Mouse (Mus musculus) neural tube, embryonic 12.5 days (tissue): ENCODE measurements at regions not wholly inside any gene's neighbourhood (a gene's known extent, or its start where the extent isn't known, plus 50 kb on each side); places are given as distances from the start of the nearest gene placed in this dataset.
A peak's percentile ranks its signal among the peaks of the same experiment; 100 is the strongest.

Source experiments
- ATAC-seq: fragments of 200-750 bp; cut with Nextera tagmentation; 2 replicates; pipeline ENCODE4 v1.8.0; 2017; ENCODE audit warnings: low read depth, mild to moderate bottlenecking, moderate TSS enrichment, moderate library complexity; ENCODE audit not compliant: low FRiP score
- H3K27ac ChIP-seq: fragments of 300-500 bp; sonication (generic); 2 replicates; pipeline ENCODE4 v1.5.1; 2016
- H3K27me3 ChIP-seq: fragments of 300-500 bp; sonication (generic); replicated peaks from 2 replicates; pipeline ENCODE4 v1.6.1; 2016; ENCODE audit warnings: mild to moderate bottlenecking
- H3K36me3 ChIP-seq: fragments of 300-500 bp; sonication (generic); 2 replicates; pipeline ENCODE4 v1.6.1; 2016; ENCODE audit warnings: mild to moderate bottlenecking
- H3K4me1 ChIP-seq: fragments of 300-500 bp; sonication (generic); 2 replicates; pipeline ENCODE4 v1.6.1; 2016
- H3K4me2 ChIP-seq: fragments of 300-500 bp; sonication (generic); replicated peaks from 2 replicates; pipeline ENCODE4 v1.6.1; 2016; ENCODE audit warnings: mild to moderate bottlenecking
- H3K4me3 ChIP-seq: fragments of 300-500 bp; sonication (generic); 2 replicates; pipeline ENCODE4 v1.5.1; 2016
- H3K9ac ChIP-seq: fragments of 300-500 bp; sonication (generic); 2 replicates; pipeline ENCODE4 v1.6.1; 2016; ENCODE audit warnings: mild to moderate bottlenecking
- H3K9me3 ChIP-seq: fragments of 300-500 bp; sonication (generic); 2 replicates; pipeline ENCODE4 v1.6.1; 2016; ENCODE audit warnings: mild to moderate bottlenecking
- WGBS: fragments of 180-500 bp; shearing (Covaris S2); methylation state at CpG from one replicate; pipeline ENCODE4 v1.1.7; 2016; 5-methylcytosine and 5-hydroxymethylcytosine counted together

GRCm38 (mm10) chr17:83101756-83102155 lies 113.3 kb upstream of the Pkdcc start:
- no peak for ATAC-seq
- H3K27ac ChIP-seq, result no peak overlapping the region
- 85% methylated on average over 14 of the region's 14 CpGs for WGBS
- 0 out of 2 replicates have a peak, but pooled peaks cover 3% of the 10 kb centered on the region for H3K9me3 ChIP-seq
- no peaks in the 10 kb centered on the region; the same call in 1 of the 2 replicates for H3K27me3 ChIP-seq
- no peak overlapping the region for H3K4me3 ChIP-seq
- H3K4me1 ChIP-seq, result peaks cover 11% of the 10 kb centered on the region
- no peak overlapping the region for H3K4me2 ChIP-seq
- no peak overlapping the region for H3K9ac ChIP-seq
- no peaks in the 10 kb centered on the region for H3K36me3 ChIP-seq

DNA sequence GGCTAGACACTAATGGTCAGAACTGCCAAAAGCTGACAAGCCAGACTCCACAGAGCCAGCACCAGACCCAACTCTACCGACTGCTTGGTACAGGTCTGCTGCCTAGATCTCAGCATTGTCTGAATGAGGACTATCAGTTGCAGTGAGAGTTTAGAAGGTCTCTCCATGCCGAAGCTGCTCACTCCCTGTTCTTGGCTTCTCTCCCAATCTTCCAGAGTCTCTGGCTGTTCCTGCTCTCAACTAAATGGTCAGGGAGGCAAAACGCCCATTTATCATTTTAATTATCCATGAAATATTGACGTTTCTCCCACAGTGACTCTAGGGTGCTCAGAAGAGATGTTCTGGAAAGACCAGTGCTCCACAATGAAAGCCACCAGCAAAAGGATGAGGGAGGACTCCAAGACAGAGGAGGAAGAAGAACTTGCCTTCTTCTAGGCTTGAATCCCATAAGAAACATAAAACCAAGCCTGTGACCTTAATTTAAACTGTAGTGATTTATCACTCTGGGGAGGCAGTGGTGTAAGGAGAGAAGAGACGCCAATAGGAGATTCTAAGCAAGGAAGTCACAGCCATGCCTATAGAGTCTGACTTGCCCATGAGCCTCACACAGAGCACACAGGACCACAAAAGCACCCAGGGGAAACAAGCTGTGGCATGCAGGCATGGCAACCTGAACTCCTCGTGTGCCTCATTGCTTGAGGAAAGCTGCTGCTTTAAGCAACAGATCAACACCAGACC lies 112.2 kb upstream of the Pkdcc start:
- no peak overlapping the region for H3K9ac ChIP-seq
- H3K27me3 ChIP-seq, result no peaks in the 10 kb centered on the region; the same call in 1 of the 2 replicates
- 60% methylated on average over 6 of the region's 6 CpGs for WGBS
- H3K4me3 ChIP-seq, result no peak overlapping the region
- ATAC-seq, result no peak
- H3K36me3 ChIP-seq, result no peaks in the 10 kb centered on the region
- H3K27ac ChIP-seq, result no peak overlapping the region
- 0 out of 2 replicates have a peak, but pooled peaks cover 3% of the 10 kb centered on the region for H3K9me3 ChIP-seq
- no peak overlapping the region for H3K4me2 ChIP-seq
- H3K4me1 ChIP-seq, result peaks cover 10% of the 10 kb centered on the region

DNA sequence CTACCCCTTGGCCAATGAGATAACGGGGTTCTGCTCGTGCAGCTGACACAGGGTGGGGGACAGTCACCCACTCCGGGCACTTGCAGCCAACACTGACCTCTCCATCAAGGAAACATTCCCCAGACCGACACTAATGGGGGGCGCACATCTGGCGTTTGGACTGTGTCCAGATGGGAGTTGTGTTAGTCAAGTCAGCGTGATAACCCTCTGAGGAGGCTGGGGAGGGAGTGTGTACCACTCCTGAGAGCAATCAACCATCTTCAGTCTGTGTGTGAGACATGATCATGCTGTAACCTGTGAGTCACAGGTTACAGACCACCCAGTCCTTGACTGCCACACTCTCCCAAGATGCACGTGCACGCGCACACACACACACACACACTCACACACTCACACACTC lies 106.9 kb upstream of the Pkdcc start:
- Histone ChIP-seq H3K4me2 (no peak overlapping the region), H3K27ac (no peak overlapping the region), H3K9me3 (0 out of 2 replicates have a peak, but pooled peaks cover 3% of the 10 kb centered on the region), H3K27me3 (no peaks in the 10 kb centered on the region), H3K9ac (no peak overlapping the region), H3K36me3 (no peaks in the 10 kb centered on the region), H3K4me1 (peaks cover 8% of the 10 kb centered on the region; the same call in 1 of the 2 replicates), H3K4me3 (no peak overlapping the region)
- no peak for ATAC-seq
- 78% methylated on average over 10 of the region's 10 CpGs for WGBS

DNA sequence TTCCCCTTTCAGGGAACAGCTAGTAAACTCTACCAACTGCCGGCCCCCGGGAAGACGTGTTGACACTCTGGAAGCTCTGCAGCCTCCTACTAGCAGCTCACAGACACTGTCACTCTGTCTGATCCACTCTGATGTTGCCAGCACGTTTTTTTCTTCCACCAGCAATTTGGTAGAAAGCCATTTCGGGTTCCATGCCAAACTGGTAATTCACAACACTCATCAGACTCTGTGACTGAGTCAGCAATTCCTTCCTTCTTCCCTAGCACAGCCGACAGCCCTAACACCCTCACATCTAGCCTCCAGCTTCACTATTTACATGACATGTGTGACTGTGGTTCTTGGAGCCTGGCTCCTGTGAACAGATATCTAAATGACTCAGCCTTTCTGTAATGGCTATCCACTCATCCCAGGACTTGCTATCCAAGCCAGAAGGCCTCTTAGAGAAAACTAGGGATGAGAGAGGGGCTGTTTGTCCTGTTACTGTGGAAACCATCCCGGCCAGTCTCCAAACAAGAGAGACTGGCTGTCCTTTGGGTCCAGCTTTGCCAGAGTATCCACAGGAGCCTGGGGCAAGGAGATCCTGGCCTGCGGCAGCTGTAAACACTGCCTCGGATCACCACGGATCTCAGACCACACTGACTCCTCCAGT lies 105.2 kb upstream of the Pkdcc start:
- no peak overlapping the region for H3K27ac ChIP-seq
- ATAC-seq, result no peak

DNA sequence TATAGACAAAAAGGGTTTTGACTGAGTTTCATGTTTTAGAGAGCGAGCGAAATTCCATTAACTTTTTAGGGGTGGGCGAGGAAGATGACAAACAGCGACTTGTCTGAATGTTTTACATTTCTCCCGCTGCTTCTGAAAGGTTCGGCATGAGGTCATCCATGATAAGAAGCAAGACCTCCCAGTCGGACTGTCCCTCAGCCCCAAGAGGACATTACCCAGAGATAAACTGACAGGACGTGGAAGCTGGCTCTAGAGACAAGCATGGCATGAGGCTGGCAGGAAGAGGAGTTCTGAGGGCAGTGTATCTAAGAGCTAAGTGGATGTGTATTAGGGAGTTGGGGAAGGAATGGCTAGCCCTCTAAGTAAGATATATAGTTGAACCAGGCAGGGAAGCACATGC lies 104.5 kb upstream of the Pkdcc start:
- Histone ChIP-seq H3K36me3 (no peaks in the 10 kb centered on the region), H3K9me3 (no peaks in the 10 kb centered on the region), H3K27ac (no peak overlapping the region), H3K4me3 (no peak overlapping the region), H3K27me3 (no peaks in the 10 kb centered on the region), H3K4me1 (peaks cover 8% of the 10 kb centered on the region; the same call in 1 of the 2 replicates), H3K4me2 (no peak overlapping the region), H3K9ac (no peak overlapping the region)
- ATAC-seq, result no peak
- WGBS, result 74% methylated on average over 8 of the region's 8 CpGs

More for the DNA sequence above, 105.2 kb upstream of the Pkdcc start:
- Histone ChIP-seq H3K4me1 (peaks cover 8% of the 10 kb centered on the region; the same call in 1 of the 2 replicates), H3K36me3 (no peaks in the 10 kb centered on the region), H3K9ac (no peak overlapping the region), H3K4me2 (no peak overlapping the region), H3K9me3 (0 out of 2 replicates have a peak, but pooled peaks cover 3% of the 10 kb centered on the region), H3K4me3 (no peak overlapping the region), H3K27me3 (no peaks in the 10 kb centered on the region)
- 70% methylated on average over 10 of the region's 10 CpGs for WGBS

- Histone ChIP-seq H3K27me3 (no peaks in the 10 kb centered on the region), H3K4me1 (peaks cover 6% of the 10 kb centered on the region), H3K27ac (no peak overlapping the region), H3K9me3 (no peaks in the 10 kb centered on the region), H3K9ac (no peak overlapping the region), H3K4me3 (no peak overlapping the region), H3K4me2 (no peak overlapping the region), H3K36me3 (no peaks in the 10 kb centered on the region)
- 58% methylated on average over 4 of the region's 4 CpGs for WGBS
- no peak for ATAC-seq
Measured at GRCm38 (mm10) chr17:83115146-83115545, 99.9 kb upstream of the Pkdcc start.

DNA sequence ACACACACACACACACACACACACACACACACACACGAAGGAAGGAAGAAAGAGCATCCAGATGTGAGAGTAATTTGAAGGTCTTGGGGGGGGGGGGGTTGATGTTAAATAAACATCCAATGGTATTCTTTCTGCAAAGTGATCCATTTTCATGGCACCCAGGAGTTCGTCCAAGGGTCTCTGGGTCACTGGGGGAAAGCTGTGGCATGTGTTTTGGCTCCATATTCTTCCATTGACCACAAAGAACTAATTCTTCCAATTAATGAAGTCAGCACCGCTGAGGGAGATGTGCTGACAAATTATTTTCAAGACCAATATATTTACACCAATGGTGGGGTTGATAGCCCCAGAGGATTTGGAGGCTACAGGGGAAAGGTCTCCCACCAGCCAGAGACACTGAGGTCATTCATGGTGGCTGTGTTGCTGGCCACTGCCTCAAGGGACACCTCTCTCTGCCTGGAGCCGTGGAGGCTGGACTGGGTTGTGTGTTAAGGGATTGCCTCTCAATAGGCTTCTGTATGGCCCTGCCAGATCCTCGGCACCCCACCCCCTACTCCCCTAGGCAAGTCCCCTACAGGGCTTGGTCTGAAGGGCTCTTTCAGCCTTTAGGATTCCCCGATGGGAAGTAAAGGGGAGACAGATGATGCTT lies 99.1 kb upstream of the Pkdcc start:
- Histone ChIP-seq H3K4me3 (no peak overlapping the region), H3K4me2 (no peak overlapping the region), H3K9ac (no peak overlapping the region), H3K9me3 (no peaks in the 10 kb centered on the region), H3K27me3 (no peaks in the 10 kb centered on the region), H3K4me1 (peaks cover 10% of the 10 kb centered on the region; the same call in 1 of the 2 replicates), H3K36me3 (no peaks in the 10 kb centered on the region), H3K27ac (no peak overlapping the region)
- 29% methylated on average over 6 of the region's 6 CpGs for WGBS
- no peak for ATAC-seq

DNA sequence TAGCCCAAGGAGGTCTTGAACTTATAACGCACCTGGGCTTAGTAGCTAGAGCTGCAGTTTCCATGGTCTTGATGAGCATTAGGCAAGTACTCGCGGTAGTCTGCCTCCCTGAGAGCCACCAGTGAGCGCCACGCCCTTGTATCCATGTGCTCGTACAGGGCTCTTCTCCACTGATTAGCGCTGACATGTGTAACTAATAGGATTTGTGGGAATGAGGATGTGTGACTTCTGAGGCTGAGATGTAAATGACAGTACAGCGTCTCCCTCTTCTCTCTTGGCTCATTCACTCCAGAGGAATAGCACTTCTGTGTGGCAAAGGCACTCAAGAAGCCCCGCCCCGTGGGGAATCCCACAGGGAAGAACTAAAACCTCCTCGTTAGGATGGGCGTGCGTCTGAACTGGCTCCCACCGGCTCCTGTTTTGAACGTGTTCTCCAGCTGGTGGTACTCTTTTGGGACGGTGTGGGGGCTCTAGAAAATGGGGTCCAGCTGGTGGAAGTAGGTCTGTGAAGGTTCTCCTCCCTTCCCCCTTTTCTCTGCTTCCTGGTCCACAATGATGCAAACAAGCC lies 94.3 kb upstream of the Pkdcc start:
- Histone ChIP-seq H3K9ac (no peak overlapping the region), H3K4me1 (peaks cover 30% of the 10 kb centered on the region), H3K9me3 (no peaks in the 10 kb centered on the region), H3K36me3 (no peaks in the 10 kb centered on the region), H3K4me2 (no peak overlapping the region), H3K27me3 (0 out of 2 replicates have a peak, but pooled peaks cover 3% of the 10 kb centered on the region), H3K27ac (no peak overlapping the region), H3K4me3 (no peak overlapping the region)
- ATAC-seq, result no peak
- 51% methylated on average over 16 of the region's 16 CpGs for WGBS

DNA sequence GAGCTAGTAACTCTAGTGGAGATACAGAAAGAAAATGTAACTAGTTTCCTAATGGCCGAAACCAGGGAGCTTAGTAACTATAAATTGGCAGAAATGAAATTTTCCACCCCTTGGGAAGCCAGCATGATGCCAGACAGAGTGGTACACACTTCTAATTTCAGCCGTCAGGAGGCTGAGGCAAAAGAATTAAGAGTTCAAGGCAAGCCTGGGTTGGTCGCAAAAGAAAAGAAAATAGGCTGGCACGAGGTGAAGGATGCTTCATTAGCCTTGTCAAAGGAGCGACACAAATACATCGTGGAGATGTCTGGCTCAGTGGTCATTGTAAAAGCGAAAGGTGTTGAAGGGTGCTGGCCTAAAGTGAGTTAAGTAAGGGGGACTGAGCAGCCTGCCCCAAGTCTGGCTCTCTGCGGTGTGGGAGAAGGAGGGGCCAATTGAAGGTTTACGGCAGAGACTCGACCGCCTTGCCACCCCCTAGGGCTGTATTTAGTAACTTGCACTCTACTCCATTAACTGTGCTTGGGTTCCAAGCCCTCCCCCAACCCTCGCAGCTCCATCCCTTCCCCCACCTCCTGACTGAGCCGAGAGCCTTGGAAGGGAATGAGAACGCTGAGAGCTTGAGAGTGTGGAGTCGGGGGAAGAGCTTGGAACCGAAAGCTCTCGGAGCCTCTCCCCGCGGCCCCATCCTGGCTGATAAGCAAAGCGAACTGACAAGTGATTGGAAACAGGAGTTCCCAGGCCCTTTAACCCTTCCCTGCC lies 92.4 kb upstream of the Pkdcc start:
- peak overlapping the region; percentile 7 for H3K4me3 ChIP-seq
- H3K27ac ChIP-seq, result peak overlapping the region; percentile 10; the same call in 1 of the 2 replicates
- 5% methylated on average over 20 of the region's 20 CpGs for WGBS
- ATAC-seq, result peak; percentile 69
- peaks cover 28% of the 10 kb centered on the region for H3K4me1 ChIP-seq
- no peaks in the 10 kb centered on the region for H3K36me3 ChIP-seq
- peak overlapping the region; percentile 54 for H3K4me2 ChIP-seq
- H3K9ac ChIP-seq, result peak overlapping the region; percentile 29; the same call in 1 of the 2 replicates
- no peaks in the 10 kb centered on the region for H3K9me3 ChIP-seq
- H3K27me3 ChIP-seq, result 0 out of 2 replicates have a peak, but pooled peaks cover 3% of the 10 kb centered on the region

GRCm38 (mm10) chr17:83125057-83125456 lies 90.0 kb upstream of the Pkdcc start:
- ATAC-seq, result no peak
- Histone ChIP-seq H3K27ac (no peak overlapping the region), H3K9me3 (no peaks in the 10 kb centered on the region), H3K36me3 (no peaks in the 10 kb centered on the region), H3K27me3 (0 out of 2 replicates have a peak, but pooled peaks cover 7% of the 10 kb centered on the region), H3K4me1 (peaks cover 40% of the 10 kb centered on the region), H3K4me2 (no peak overlapping the region), H3K4me3 (no peak overlapping the region), H3K9ac (no peak overlapping the region)

GRCm38 (mm10) chr17:83127842-83128241 lies 87.2 kb upstream of the Pkdcc start:
- Histone ChIP-seq H3K4me1 (peaks cover 24% of the 10 kb centered on the region), H3K36me3 (no peaks in the 10 kb centered on the region), H3K9ac (no peak overlapping the region), H3K4me2 (no peak overlapping the region), H3K9me3 (no peaks in the 10 kb centered on the region), H3K4me3 (no peak overlapping the region), H3K27me3 (0 out of 2 replicates have a peak, but pooled peaks cover 7% of the 10 kb centered on the region), H3K27ac (no peak overlapping the region)
- 49% methylated on average over 6 of the region's 6 CpGs for WGBS
- no peak for ATAC-seq
